Mouse (Mus musculus) liver, adult 2 months (tissue): ENCODE results near the gene Foxe1. TPM values are rescaled to one million over a fixed set of nuclear protein-coding genes. Genes with fewer than 3 reads are reported as not detected.
A peak's percentile ranks its signal among the peaks of the same experiment; 100 is the strongest.

Source experiments
- DNase-seq: peaks from one replicate; pipeline ENCODE4 v3.0.0-alpha.2; 2011; ENCODE audit warnings: low read depth, low spot score; ENCODE audit errors: extremely low read depth
- H3K27ac ChIP-seq: fragments of 200-500 bp; replicated peaks from 2 replicates; pipeline ENCODE4 v1.5.1; 2012; ENCODE audit warnings: low read depth, mild to moderate bottlenecking, control low read depth, inconsistent platforms, low read length; ENCODE audit not compliant: insufficient read depth
- H3K27me3 ChIP-seq: fragments of 200-500 bp; 2 replicates; pipeline ENCODE4 v1.6.1; 2012; ENCODE audit warnings: mild to moderate bottlenecking, moderate library complexity, low read length, inconsistent platforms; ENCODE audit not compliant: control insufficient read depth, insufficient read depth
- H3K36me3 ChIP-seq: fragments of 200-500 bp; 2 replicates; pipeline ENCODE4 v1.6.1; 2012; ENCODE audit warnings: low read length, inconsistent platforms; ENCODE audit not compliant: control insufficient read depth, insufficient read depth
- H3K4me1 ChIP-seq: fragments of 200-500 bp; 2 replicates; pipeline ENCODE4 v1.6.1; 2011; ENCODE audit warnings: low read length; ENCODE audit not compliant: control insufficient read depth, insufficient read depth
- H3K4me3 ChIP-seq: fragments of 200-500 bp; 2 replicates; pipeline ENCODE4 v1.5.1; 2011; ENCODE audit warnings: low read depth, mild to moderate bottlenecking, control low read depth, low read length, moderate library complexity; ENCODE audit not compliant: insufficient read depth
- H3K79me2 ChIP-seq: fragments of 200-500 bp; 2 replicates; pipeline ENCODE4 v1.6.1; 2012; ENCODE audit warnings: inconsistent platforms, mild to moderate bottlenecking, low read length, moderate library complexity; ENCODE audit not compliant: control insufficient read depth, insufficient read depth
- H3K9ac ChIP-seq: fragments of 200-500 bp; 2 replicates; pipeline ENCODE4 v1.6.1; 2012; ENCODE audit warnings: low read depth, mild to moderate bottlenecking, control low read depth, inconsistent platforms, low read length
- CTCF ChIP-seq: fragments of 200-500 bp; IDR thresholded peaks from 2 replicates; pipeline ENCODE4 v1.5.1; 2011; ENCODE audit warnings: low read depth, low read length, control low read depth
- POLR2A ChIP-seq: fragments of 200-500 bp; IDR thresholded peaks from 2 replicates; pipeline ENCODE4 v1.6.1; 2011; ENCODE audit warnings: low read length, control low read depth; ENCODE audit not compliant: insufficient read depth; ENCODE audit errors: extremely low read depth
- WGBS: fragments of 180-500 bp; shearing (Covaris S2); methylation state at CpG from one replicate; pipeline ENCODE4 v1.1.7; 2018; 5-methylcytosine and 5-hydroxymethylcytosine counted together
- polyA plus RNA-seq: library from polyadenylated mRNA; depleted of rRNA; stranded (reverse); fragments of >200 nt; gene quantifications from 2 replicates; pipeline ENCODE4 v1.2.3, GENCODE M21; 2012; rRNA removed
- total RNA-seq: library from RNA; depleted of rRNA; stranded (reverse); fragments of >200 nt; gene quantifications from 2 replicates; pipeline ENCODE4 v1.2.3, GENCODE M21; 2014; rRNA removed

Foxe1 gene
- not detected in 2 replicates for total RNA-seq
- 0.04 TPM in 1 of 2 replicates, not detected in the other for polyA plus RNA-seq

DNA sequence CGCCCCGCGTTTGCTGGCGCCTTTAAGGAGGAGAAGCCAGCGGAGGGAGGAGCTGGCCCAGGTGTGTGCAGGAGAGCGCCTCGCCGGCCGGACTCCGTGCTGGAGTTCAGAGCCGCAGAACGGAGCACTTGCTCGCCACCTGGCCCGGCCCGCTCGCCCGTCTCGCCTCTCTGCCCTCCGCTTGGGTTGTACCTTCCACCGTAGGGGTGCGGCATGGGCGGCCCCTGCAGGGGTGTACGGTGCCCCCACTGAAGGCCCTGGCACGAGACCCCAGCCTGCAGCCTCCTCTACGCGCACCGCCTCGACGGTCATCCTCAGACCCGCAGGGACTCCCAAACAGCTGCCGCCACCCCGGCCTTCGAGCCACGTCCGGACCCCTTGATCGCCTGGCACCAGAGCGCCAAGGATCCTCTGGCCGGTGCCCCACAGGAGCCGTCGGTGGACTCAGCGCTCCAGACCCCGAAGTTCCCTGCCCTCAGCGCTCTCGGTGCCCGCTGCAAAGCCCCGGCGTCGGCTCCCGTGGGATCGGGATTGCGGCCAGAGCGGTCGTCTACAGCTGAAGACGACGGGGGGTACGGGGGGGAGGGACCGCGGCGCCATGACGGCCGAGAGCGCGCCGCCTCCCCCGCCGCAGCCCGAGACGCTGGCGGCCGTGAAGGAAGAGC lies at the start of gene Foxe1:
Gene Foxe1, plus strand, starts transcription at position 14 of the 665 bp plus-strand sequence.
- Histone ChIP-seq H3K36me3 (no peaks in the 10 kb centered on the region), H3K4me3 (peak within 1 kb of the TSS; percentile 41; the same call in 1 of the 2 replicates), H3K9ac (no peak within 1 kb of the TSS), H3K4me1 (no peaks in the 10 kb centered on the region), H3K27me3 (peaks cover 39% of the 10 kb centered on the region), H3K27ac (no peak within 1 kb of the TSS), H3K79me2 (no peaks in the 10 kb centered on the region)
- 4% methylated on average over 57 of the region's 70 CpGs for WGBS
- no peak for TF ChIP-seq CTCF
- TF ChIP-seq POLR2A, result no peak
- no peak for DNase-seq

DNA sequence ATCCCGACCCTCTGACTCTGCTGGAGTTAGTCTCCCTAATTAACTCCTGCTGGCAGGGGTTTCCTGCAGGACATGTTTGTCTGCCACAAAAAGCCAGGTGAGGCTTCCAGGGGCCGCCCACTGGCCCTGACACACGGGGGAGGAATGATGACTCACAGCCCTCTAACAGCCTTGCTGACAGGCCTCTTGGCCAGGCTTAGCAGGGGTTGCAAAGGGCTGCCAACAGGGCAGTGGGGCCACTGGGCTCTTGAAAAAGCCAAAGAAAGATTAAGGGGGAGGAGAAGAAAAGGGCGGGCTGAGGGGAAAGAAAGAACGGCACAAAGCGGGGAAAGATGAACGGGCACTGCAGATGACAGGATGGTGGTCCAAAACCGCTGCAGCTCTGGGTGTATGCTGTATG lies 39.3 kb upstream of the Foxe1 start:
- H3K27ac ChIP-seq, result no peak overlapping the region
- H3K79me2 ChIP-seq, result no peaks in the 10 kb centered on the region
- H3K36me3 ChIP-seq, result no peaks in the 10 kb centered on the region
- H3K27me3 ChIP-seq, result no peaks in the 10 kb centered on the region
- DNase-seq, result peak; percentile 58
- H3K9ac ChIP-seq, result no peak overlapping the region
- TF ChIP-seq CTCF, result no peak
- no peak for TF ChIP-seq POLR2A
- peaks cover 5% of the 10 kb centered on the region for H3K4me1 ChIP-seq
- H3K4me3 ChIP-seq, result no peak overlapping the region
- 11% methylated on average over 8 of the region's 8 CpGs for WGBS

DNA sequence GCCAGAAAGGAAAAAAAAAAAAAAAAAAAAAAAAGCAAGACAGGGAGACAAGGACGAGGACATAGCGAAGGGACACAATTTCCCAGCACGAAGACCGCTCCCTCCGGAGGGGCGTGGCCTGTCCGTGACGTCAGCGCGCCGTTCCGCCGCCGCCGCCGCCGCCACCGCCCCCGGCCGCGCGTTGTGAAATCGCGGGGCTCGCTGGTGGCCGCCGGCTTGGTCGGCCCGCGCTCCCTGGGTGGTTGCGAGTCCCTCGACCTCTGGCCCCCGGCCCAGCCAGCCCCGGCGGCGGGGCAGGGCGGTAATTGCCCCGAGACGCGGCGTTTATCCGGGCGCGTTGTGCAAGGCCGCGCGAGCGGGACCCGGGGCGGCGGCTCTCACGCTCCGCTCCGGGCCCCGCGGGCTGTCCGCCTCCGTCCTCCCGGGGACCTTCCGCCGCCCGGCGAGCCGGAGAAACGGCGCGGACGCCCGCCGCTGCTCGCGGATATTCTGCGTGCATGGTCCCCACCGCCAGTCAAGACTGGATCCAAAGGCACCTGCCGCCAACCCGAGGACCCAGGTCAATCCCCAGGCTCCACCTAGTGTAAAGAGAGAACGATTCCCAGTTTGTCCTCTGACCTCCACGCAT lies 38.5 kb upstream of the Foxe1 start:
- DNase-seq, result peak; percentile 58
- Histone ChIP-seq H3K4me1 (peaks cover 5% of the 10 kb centered on the region), H3K79me2 (no peaks in the 10 kb centered on the region), H3K4me3 (peak overlapping the region; percentile 65), H3K27me3 (0 out of 2 replicates have a peak, but pooled peaks cover 3% of the 10 kb centered on the region), H3K36me3 (no peaks in the 10 kb centered on the region), H3K9ac (peak overlapping the region; percentile 74), H3K27ac (peak overlapping the region; percentile 45; the same call in 1 of the 2 replicates)
- TF ChIP-seq CTCF (0 out of 2 replicates have a peak, but pooled peaks have one; percentile 7), POLR2A (0 out of 2 replicates have a peak, but pooled peaks have one; percentile 18)
- under 1% methylated on average over 75 of the region's 78 CpGs for WGBS

DNA sequence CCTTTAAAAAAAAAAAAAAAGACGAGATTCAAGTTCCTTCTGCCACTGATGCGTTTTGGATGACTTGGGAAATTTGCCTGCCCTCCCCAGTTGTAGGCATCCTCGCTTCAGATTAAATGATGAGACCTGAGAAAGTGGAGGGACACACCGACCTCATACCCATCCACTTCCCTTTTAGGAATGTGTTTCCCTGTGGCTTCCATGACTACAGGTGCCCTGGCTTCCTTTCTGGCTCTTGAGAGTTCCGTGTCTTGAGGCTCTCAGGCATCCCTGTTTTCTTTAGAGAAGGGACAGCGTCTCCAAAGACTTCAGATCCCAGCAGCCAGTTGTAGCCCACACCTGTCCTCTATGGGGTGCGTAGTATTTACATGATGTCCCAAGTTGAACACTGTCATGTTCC lies 38.0 kb upstream of the Foxe1 start:
- no peak overlapping the region; the same call in 1 of the 2 replicates for H3K4me3 ChIP-seq
- TF ChIP-seq POLR2A (no peak), CTCF (no peak)
- H3K36me3 ChIP-seq, result no peaks in the 10 kb centered on the region
- H3K79me2 ChIP-seq, result no peaks in the 10 kb centered on the region
- H3K4me1 ChIP-seq, result peaks cover 5% of the 10 kb centered on the region
- H3K9ac ChIP-seq, result no peak overlapping the region
- 40% methylated on average over 7 of the region's 7 CpGs for WGBS
- DNase-seq, result no peak
- H3K27ac ChIP-seq, result no peak overlapping the region
- 0 out of 2 replicates have a peak, but pooled peaks cover 3% of the 10 kb centered on the region for H3K27me3 ChIP-seq

DNA sequence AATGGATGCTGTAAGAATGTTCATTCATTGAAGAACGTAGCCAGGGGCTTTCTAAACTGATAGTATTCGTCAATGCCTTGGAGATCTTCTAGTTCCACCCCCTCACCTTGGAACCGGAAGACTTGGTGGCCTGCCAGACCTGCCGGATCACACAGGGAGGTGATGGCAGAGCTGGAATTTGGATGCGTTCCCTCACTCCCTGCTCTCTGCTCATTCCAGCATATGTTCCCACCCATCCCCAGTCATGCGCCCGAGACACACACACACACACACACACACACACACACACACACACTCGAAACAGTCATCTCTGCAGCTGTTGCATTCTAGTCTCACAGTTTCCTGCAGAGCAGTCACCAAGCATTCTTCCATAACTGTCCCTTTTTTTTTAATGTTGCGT lies 36.1 kb upstream of the Foxe1 start:
- Histone ChIP-seq H3K4me1 (peaks cover 5% of the 10 kb centered on the region), H3K9ac (no peak overlapping the region), H3K79me2 (no peaks in the 10 kb centered on the region), H3K27me3 (0 out of 2 replicates have a peak, but pooled peaks cover 3% of the 10 kb centered on the region), H3K27ac (no peak overlapping the region), H3K4me3 (no peak overlapping the region), H3K36me3 (no peaks in the 10 kb centered on the region)
- TF ChIP-seq CTCF, result no peak
- TF ChIP-seq POLR2A, result no peak
- peak; percentile 79 for DNase-seq
- WGBS, result 34% methylated on average over 9 of the region's 9 CpGs

DNA sequence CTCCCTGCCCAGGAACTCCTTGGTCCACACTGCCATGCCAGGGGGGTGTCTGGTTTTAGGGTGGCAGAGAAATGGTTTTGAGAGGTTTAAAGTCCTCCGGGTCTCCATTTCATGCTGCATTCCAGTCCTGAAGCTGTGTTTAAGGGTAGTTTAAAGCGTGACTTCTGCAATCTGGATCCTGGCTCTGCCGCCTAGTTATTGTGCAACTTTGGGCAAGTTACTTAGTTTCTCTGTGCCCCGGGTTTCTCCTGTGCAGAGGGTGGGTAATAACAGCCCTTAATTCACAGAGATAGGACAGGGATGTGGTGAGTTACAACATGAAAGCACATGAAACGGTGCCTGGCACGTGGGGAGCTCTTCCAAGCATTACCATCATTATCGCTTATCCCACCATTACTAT lies 35.5 kb upstream of the Foxe1 start:
- peak; percentile 65 for DNase-seq
- Histone ChIP-seq H3K9ac (no peak overlapping the region), H3K27ac (no peak overlapping the region), H3K79me2 (no peaks in the 10 kb centered on the region), H3K4me1 (peaks cover 5% of the 10 kb centered on the region), H3K27me3 (0 out of 2 replicates have a peak, but pooled peaks cover 3% of the 10 kb centered on the region), H3K36me3 (no peaks in the 10 kb centered on the region), H3K4me3 (no peak overlapping the region)
- TF ChIP-seq CTCF, result no peak
- TF ChIP-seq POLR2A, result no peak
- 49% methylated on average over 7 of the region's 7 CpGs for WGBS
